Mouse (Mus musculus) CH12.LX (cell line): ENCODE measurements around the gene Aagab. TPM values are rescaled to one million over a fixed set of nuclear protein-coding genes. Genes with fewer than 3 reads are reported as not detected.

Experiments used
- DNase-seq: peaks from one replicate; pipeline ENCODE4 v3.0.0-alpha.2; 2013; ENCODE audit errors: extremely low read depth
- H3K27ac ChIP-seq: 2 replicates; pipeline ENCODE4 v1.5.1; 2012; ENCODE audit warnings: low read depth, mild to moderate bottlenecking, control low read depth, moderate library complexity; ENCODE audit not compliant: insufficient read depth
- H3K27me3 ChIP-seq: replicated peaks from 2 replicates; pipeline ENCODE3; 2012; ENCODE audit warnings: inconsistent platforms
- H3K36me3 ChIP-seq, 2 experiments: replicated peaks in 1 of 2; 2 replicates each; pipeline versions ENCODE3 to v1.6.1; 2012; ENCODE audit warnings: inconsistent platforms in 1 of 2, low read length in 1 of 2, mild to moderate bottlenecking in 1 of 2, mixed read lengths in 1 of 2, moderate library complexity in 1 of 2; ENCODE audit not compliant: control insufficient read depth in 1 of 2, insufficient read depth in 1 of 2
- H3K4me1 ChIP-seq, 2 experiments: 2 replicates each; pipeline ENCODE4 v1.6.1; 2012; ENCODE audit warnings: inconsistent platforms in 1 of 2, moderate library complexity in 1 of 2; ENCODE audit not compliant: insufficient read depth in 2 of 2, control insufficient read depth in 1 of 2
- H3K4me2 ChIP-seq: 2 replicates; pipeline ENCODE4 v1.6.1; 2012; ENCODE audit warnings: low read depth, mild to moderate bottlenecking, control low read depth; ENCODE audit not compliant: poor library complexity, insufficient read depth, severe bottlenecking
- H3K4me3 ChIP-seq, 3 experiments: fragments of 150-350 bp in 1 of 3; sonication (generic) in 1 of 3; replicated peaks in 1 of 3; 2 replicates each; pipeline versions ENCODE3 to v1.5.1; 2011 to 2012; ENCODE audit warnings: low read depth in 2 of 3, low read length in 2 of 3, mild to moderate bottlenecking in 2 of 3, moderate library complexity in 2 of 3, control low read depth in 1 of 3, improper control_type of control experiment in 1 of 3, inconsistent platforms in 1 of 3, mixed read lengths in 1 of 3; ENCODE audit not compliant: poor library complexity in 1 of 3
- H3K79me2 ChIP-seq: replicated peaks from 2 replicates; pipeline ENCODE4 v1.6.1; 2012; ENCODE audit warnings: mild to moderate bottlenecking, moderate library complexity; ENCODE audit not compliant: control insufficient read depth, poor library complexity, insufficient read depth, severe bottlenecking; ENCODE audit errors: extremely low read depth
- H3K9ac ChIP-seq: 2 replicates; pipeline ENCODE4 v1.6.1; 2012; ENCODE audit warnings: low read depth, mild to moderate bottlenecking, control low read depth, moderate library complexity; ENCODE audit not compliant: insufficient read depth
- H3K9me3 ChIP-seq: replicated peaks from 2 replicates; pipeline ENCODE3; 2012; ENCODE audit warnings: low read length, inconsistent platforms, mixed read lengths
- BHLHE40 ChIP-seq: IDR thresholded peaks from 2 replicates; pipeline ENCODE4 v1.6.1; 2011; ENCODE audit warnings: mild to moderate bottlenecking, low read depth, low read length, improper control_type of control experiment
- CHD2 ChIP-seq: IDR thresholded peaks from 2 replicates; pipeline ENCODE4 v1.6.1; 2011; ENCODE audit warnings: low read length, improper control_type of control experiment
- CTCF ChIP-seq, 2 experiments: IDR thresholded peaks in 1 of 2; conservative IDR thresholded peaks in 1 of 2; 2 replicates each; pipeline ENCODE4 v1.5.1; 2011 to 2012; ENCODE audit warnings: low read depth in 2 of 2, low read length in 2 of 2, improper control_type of control experiment in 1 of 2, inconsistent platforms in 1 of 2, mild to moderate bottlenecking in 1 of 2, moderate library complexity in 1 of 2
- E2F4 ChIP-seq: IDR thresholded peaks from 2 replicates; pipeline ENCODE4 v1.6.1; 2011; ENCODE audit warnings: low read depth, low read length, improper control_type of control experiment; ENCODE audit not compliant: insufficient replicate concordance
- ELF1 ChIP-seq: IDR thresholded peaks from 2 replicates; pipeline ENCODE4 v1.6.1; 2014; ENCODE audit warnings: low read depth, mild to moderate bottlenecking, inconsistent platforms, low read length, improper control_type of control experiment
- GABPA ChIP-seq: IDR thresholded peaks from 2 replicates; pipeline ENCODE4 v1.6.1; 2012; ENCODE audit warnings: low read depth, low read length, improper control_type of control experiment, inconsistent platforms; ENCODE audit not compliant: insufficient replicate concordance
- JUN ChIP-seq: IDR thresholded peaks from 2 replicates; pipeline ENCODE4 v1.6.1; 2011; ENCODE audit warnings: low read depth, mild to moderate bottlenecking, low read length, improper control_type of control experiment, moderate library complexity; ENCODE audit not compliant: insufficient read depth
- JUND ChIP-seq: conservative IDR thresholded peaks from 2 replicates; pipeline ENCODE4 v1.6.1; 2011; ENCODE audit warnings: low read depth, low read length, improper control_type of control experiment
- MAFK ChIP-seq: IDR thresholded peaks from 2 replicates; pipeline ENCODE4 v1.6.1; 2011; ENCODE audit warnings: low read length, improper control_type of control experiment; ENCODE audit not compliant: insufficient replicate concordance
- MAZ ChIP-seq: IDR thresholded peaks from 2 replicates; pipeline ENCODE4 v1.6.1; 2012; ENCODE audit warnings: low read depth, mild to moderate bottlenecking, inconsistent platforms, low read length, improper control_type of control experiment, moderate library complexity
- MXI1 ChIP-seq: IDR thresholded peaks from 2 replicates; pipeline ENCODE4 v1.6.1; 2011; ENCODE audit warnings: mild to moderate bottlenecking, low read depth, low read length, improper control_type of control experiment
- MYC ChIP-seq: IDR thresholded peaks from 2 replicates; pipeline ENCODE4 v1.6.1; 2011; ENCODE audit warnings: low read depth, mild to moderate bottlenecking, improper control_type of control experiment, low read length
- NRF1 ChIP-seq: IDR thresholded peaks from 2 replicates; pipeline ENCODE4 v1.6.1; 2014; ENCODE audit warnings: low read depth, mild to moderate bottlenecking, inconsistent platforms, low read length, improper control_type of control experiment, moderate library complexity
- PAX5 ChIP-seq: IDR thresholded peaks from 2 replicates; pipeline ENCODE4 v1.6.1; 2012; ENCODE audit warnings: low read length, inconsistent platforms, mixed read lengths
- POLR2A ChIP-seq: IDR thresholded peaks from 2 replicates; pipeline ENCODE4 v1.6.1; 2011; ENCODE audit warnings: low read depth, mild to moderate bottlenecking, improper control_type of control experiment, low read length
- RAD21 ChIP-seq: IDR thresholded peaks from 2 replicates; pipeline ENCODE4 v1.6.1; 2011; ENCODE audit warnings: low read depth, mild to moderate bottlenecking, low read length, improper control_type of control experiment, moderate library complexity
- RCOR1 ChIP-seq: conservative IDR thresholded peaks from 2 replicates; pipeline ENCODE4 v1.6.1; 2012; ENCODE audit warnings: low read depth, mild to moderate bottlenecking, inconsistent platforms, low read length, improper control_type of control experiment
- SIN3A ChIP-seq: IDR thresholded peaks from 2 replicates; pipeline ENCODE4 v1.6.1; 2012; ENCODE audit warnings: low read length, improper control_type of control experiment, inconsistent platforms
- SMC3 ChIP-seq: IDR thresholded peaks from 2 replicates; pipeline ENCODE4 v1.6.1; 2011; ENCODE audit warnings: low read depth, low read length, improper control_type of control experiment
- TBP ChIP-seq: conservative IDR thresholded peaks from 2 replicates; pipeline ENCODE4 v1.6.1; 2011; ENCODE audit warnings: low read depth, low read length, improper control_type of control experiment
- TCF12 ChIP-seq: IDR thresholded peaks from 2 replicates; pipeline ENCODE4 v1.6.1; 2014; ENCODE audit warnings: low read depth, mild to moderate bottlenecking, inconsistent platforms, low read length, improper control_type of control experiment
- UBTF ChIP-seq: IDR thresholded peaks from 2 replicates; pipeline ENCODE4 v1.6.1; 2012; ENCODE audit warnings: low read depth, mild to moderate bottlenecking, inconsistent platforms, low read length, improper control_type of control experiment, moderate library complexity
- USF1 ChIP-seq: IDR thresholded peaks from 2 replicates; pipeline ENCODE4 v1.6.1; 2014; ENCODE audit warnings: low read depth, mild to moderate bottlenecking, inconsistent platforms, low read length, improper control_type of control experiment
- USF2 ChIP-seq: conservative IDR thresholded peaks from 2 replicates; pipeline ENCODE4 v1.6.1; 2011; ENCODE audit warnings: low read depth, low read length, improper control_type of control experiment
- ZC3H11A ChIP-seq: IDR thresholded peaks from 2 replicates; pipeline ENCODE4 v1.6.1; 2012; ENCODE audit warnings: low read depth, mild to moderate bottlenecking, inconsistent platforms, low read length, improper control_type of control experiment
- ZKSCAN1 ChIP-seq: IDR thresholded peaks from 2 replicates; pipeline ENCODE4 v1.6.1; 2012; ENCODE audit warnings: low read depth, inconsistent platforms, low read length, improper control_type of control experiment, borderline replicate concordance
- ZMIZ1 ChIP-seq: IDR thresholded peaks from 2 replicates; pipeline ENCODE4 v1.6.1; 2012; ENCODE audit warnings: low read depth, mild to moderate bottlenecking, inconsistent platforms, low read length, improper control_type of control experiment
- ZNF384 ChIP-seq: IDR thresholded peaks from 2 replicates; pipeline ENCODE4 v1.6.1; 2012; ENCODE audit warnings: low read depth, low read length, improper control_type of control experiment, inconsistent platforms
- dilution Hi-C: fragments of 300-500 bp; cut with MboI; formaldehyde crosslinking; loops from 2 replicates; pipeline ENCODE4 v1.14.3; 2020; ENCODE audit warnings: low sequenced_read_pairs; ENCODE audit not compliant: extremely low pct_unique_long_range_greater_than_20kb, extremely low pct_ligation_motif_present
- in situ Hi-C: fragments of 300-500 bp; cut with MboI; formaldehyde crosslinking; loops from 3 replicates; pipeline ENCODE4 v1.14.3; 2019; ENCODE audit warnings: low sequenced_read_pairs, low pct_ligation_motif_present, low pct_unique_long_range_greater_than_20kb, mixed read lengths
- polyA plus RNA-seq: library from polyadenylated mRNA; unstranded; fragments of >175 nt; gene quantifications from 2 replicates; pipeline ENCODE4 v1.2.1, GENCODE M21; 2012; ENCODE audit warnings: low read depth; ENCODE audit not compliant: insufficient read length
- total RNA-seq, 2 experiments: library from RNA; depleted of rRNA; stranded (reverse); fragments of 300-350 nt in 1 of 2; fragments of >200 nt in 1 of 2; gene quantifications; 2 replicates each; pipeline ENCODE4 v1.2.3; 2012 to 2014

The Aagab gene
- total and polyA plus RNA-seq, 3 experiments, result 14.5 to 27.8 (median 14.5) TPM

DNA sequence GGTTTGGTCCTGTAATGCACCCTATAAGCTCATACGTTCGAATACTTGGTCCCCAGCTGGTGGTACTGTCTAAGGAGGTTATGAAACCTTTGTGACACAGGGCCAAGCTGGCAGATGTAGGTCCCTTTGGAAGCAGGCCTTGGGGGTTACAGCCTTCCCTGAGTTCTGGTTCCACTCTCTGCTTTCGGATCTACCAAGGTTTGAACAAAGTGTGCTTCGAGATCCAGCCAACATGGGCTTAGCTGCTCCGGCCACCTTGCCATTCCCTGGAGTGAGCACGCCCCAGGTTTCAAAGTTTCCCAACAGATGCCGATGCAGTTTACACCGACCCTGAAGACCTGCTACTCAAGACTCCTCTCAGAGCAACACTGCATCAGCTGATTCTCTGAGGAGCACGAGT is 56.0 kb downstream of the Aagab start:
- Histone ChIP-seq H3K9me3 (no peaks in the 10 kb centered on the region), H3K36me3 (no peaks in the 10 kb centered on the region), H3K27me3 (no peaks in the 10 kb centered on the region), H3K79me2 (no peaks in the 10 kb centered on the region), H3K4me2 (no peak overlapping the region), H3K27ac (no peak overlapping the region), H3K4me1 (peaks cover 6 to 27% of the 10 kb centered on the region in 2 experiments), H3K9ac (no peak overlapping the region), H3K4me3 (no peak overlapping the region)
- dilution Hi-C loops, result no loop called here
- no peak for TF ChIP-seq CHD2
- no peak for TF ChIP-seq GABPA
- no peak for TF ChIP-seq USF1
- TF ChIP-seq UBTF, result no peak
- no peak for TF ChIP-seq ZNF384
- TF ChIP-seq RCOR1, result no peak
- TF ChIP-seq ELF1, result no peak
- TF ChIP-seq E2F4, result no peak
- TF ChIP-seq POLR2A, result no peak
- TF ChIP-seq NRF1, result no peak
- TF ChIP-seq USF2, result no peak
- TF ChIP-seq TCF12, result no peak
- TF ChIP-seq SMC3, result no peak
- no peak for TF ChIP-seq ZC3H11A
- no peak for TF ChIP-seq MAFK
- TF ChIP-seq PAX5, result no peak
- TF ChIP-seq CTCF (conservative IDR thresholded peaks at IDR 0.05 in 1 of 2, IDR thresholded peaks at IDR 0.05 in 1 of 2; ENCODE audit: low read depth in 2 of 2, low read length in 2 of 2), result no peak
- no peak for TF ChIP-seq JUN
- no peak for TF ChIP-seq ZMIZ1
- DNase-seq, result no peak
- in situ Hi-C loops, result no loop called here

DNA sequence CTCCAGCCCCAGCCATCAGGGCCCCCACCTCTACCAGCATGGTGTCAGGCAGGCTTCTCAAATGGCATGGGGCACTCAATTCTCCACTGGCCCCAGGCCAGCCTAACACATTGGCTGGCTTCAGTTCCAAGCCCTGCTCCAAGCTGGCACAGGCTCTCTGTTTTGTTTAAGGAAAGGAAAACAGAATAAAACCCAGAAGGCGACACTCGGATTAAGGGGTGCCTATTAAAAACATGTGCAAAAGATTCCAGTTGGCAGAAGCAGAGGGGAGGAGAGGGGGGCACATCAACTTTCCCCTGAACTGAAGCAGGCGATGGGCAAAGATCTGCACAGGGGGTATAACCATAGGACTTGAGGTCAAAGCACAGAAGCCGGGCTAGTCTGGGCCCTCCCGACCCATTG is 56.5 kb downstream of the Aagab start:
- no peaks in the 10 kb centered on the region for H3K27me3 ChIP-seq
- H3K9ac ChIP-seq, result no peak overlapping the region
- no peak overlapping the region for H3K4me3 ChIP-seq
- dilution Hi-C loops (no loop called here), in situ Hi-C loops (no loop called here)
- DNase-seq, result no peak
- H3K36me3 ChIP-seq, result no peaks in the 10 kb centered on the region
- no peak overlapping the region for H3K4me2 ChIP-seq
- no peak overlapping the region for H3K27ac ChIP-seq
- TF ChIP-seq ZMIZ1 (no peak), UBTF (no peak), JUN (no peak), ZNF384 (no peak), MXI1 (no peak), ELF1 (no peak), PAX5 (no peak), MAFK (no peak), TCF12 (no peak), GABPA (no peak), RCOR1 (no peak), MYC (no peak), SIN3A (no peak), RAD21 (no peak), ZKSCAN1 (no peak), MAZ (no peak), TBP (no peak), CHD2 (no peak), JUND (no peak), BHLHE40 (no peak)
- no peaks in the 10 kb centered on the region for H3K79me2 ChIP-seq
- peaks cover 3 to 25% of the 10 kb centered on the region in 2 experiments for H3K4me1 ChIP-seq
- no peaks in the 10 kb centered on the region for H3K9me3 ChIP-seq
